Mouse (Mus musculus): ENCODE results near the gene Ttc23.

DNA sequence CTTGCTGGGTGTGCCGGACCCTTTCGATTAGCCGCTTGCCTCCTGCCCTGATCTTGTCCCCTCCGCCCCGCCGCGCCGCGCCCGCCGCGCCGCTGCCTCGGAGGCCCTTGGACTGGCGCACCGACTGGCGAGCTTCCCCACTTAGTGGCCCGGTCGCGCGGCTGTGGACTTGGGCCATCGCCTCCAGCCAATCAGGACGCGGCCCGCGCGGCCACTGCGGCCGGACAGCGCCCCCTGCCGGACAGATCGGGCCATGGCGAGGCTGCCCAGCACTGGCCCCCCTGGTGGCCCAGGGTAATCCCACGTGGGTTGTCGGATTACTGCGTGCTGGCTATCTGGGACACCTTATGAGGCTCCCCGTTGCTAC, 112.4 kb downstream of the Ttc23 start, which contains the start of gene Synm:
- TF ChIP-seq CTCF (IDR thresholded peaks at IDR 0.05; ENCODE audit: low read depth) = peak; percentile 80
- no peak for TF ChIP-seq EP300 (IDR thresholded peaks at IDR 0.05; ENCODE audit: low read depth)

Data from liver, embryonic 14.5 days (tissue).